Mouse (Mus musculus) kidney, adult 2 months (tissue): Measurements from ENCODE around the gene Lyzl6. TPM values are rescaled to one million over a fixed set of nuclear protein-coding genes. Genes with fewer than 3 reads are reported as not detected.

Source experiments
- DNase-seq: peaks from one replicate; pipeline ENCODE4 v3.0.0; 2021
- H3K27ac ChIP-seq: fragments of 200-500 bp; 2 replicates; pipeline ENCODE4 v1.5.1; 2012; ENCODE audit warnings: low read depth, low read length, control low read depth, inconsistent platforms; ENCODE audit not compliant: insufficient read depth
- H3K27me3 ChIP-seq: fragments of 200-500 bp; replicated peaks from 2 replicates; pipeline ENCODE4 v1.6.1; 2012; ENCODE audit warnings: mild to moderate bottlenecking, moderate library complexity, low read length, inconsistent platforms; ENCODE audit not compliant: control insufficient read depth, insufficient read depth
- H3K36me3 ChIP-seq: fragments of 200-500 bp; 2 replicates; pipeline ENCODE4 v1.6.1; 2012; ENCODE audit warnings: mild to moderate bottlenecking, moderate library complexity, low read length, inconsistent platforms; ENCODE audit not compliant: control insufficient read depth, insufficient read depth
- H3K4me1 ChIP-seq: fragments of 200-500 bp; 2 replicates; pipeline ENCODE4 v1.6.1; 2011; ENCODE audit warnings: low read length; ENCODE audit not compliant: control insufficient read depth, insufficient read depth
- H3K4me3 ChIP-seq: fragments of 200-500 bp; 2 replicates; pipeline ENCODE4 v1.5.1; 2011; ENCODE audit warnings: mild to moderate bottlenecking, low read depth, low read length, control low read depth; ENCODE audit not compliant: insufficient read depth
- CTCF ChIP-seq: fragments of 200-500 bp; conservative IDR thresholded peaks from 2 replicates; pipeline ENCODE4 v1.5.1; 2011; ENCODE audit warnings: low read depth, mild to moderate bottlenecking, control low read depth, low read length, moderate library complexity, mixed read lengths; ENCODE audit not compliant: insufficient read depth, insufficient read length
- POLR2A ChIP-seq: fragments of 200-500 bp; IDR thresholded peaks from one replicate; pipeline ENCODE4 v1.6.1; 2011; ENCODE audit warnings: low read depth, low read length, control low read depth
- WGBS: fragments of 180-500 bp; shearing (Covaris S2); methylation state at CpG from one replicate; pipeline ENCODE4 v1.1.7; 2018; 5-methylcytosine and 5-hydroxymethylcytosine counted together
- polyA plus RNA-seq: library from polyadenylated mRNA; depleted of rRNA; stranded (reverse); fragments of >200 nt; gene quantifications from 2 replicates; pipeline ENCODE4 v1.2.3, GENCODE M21; 2012; rRNA removed

Lyzl6 gene
- polyA plus RNA-seq, 1 experiment, result not detected

- no peaks in the 10 kb centered on the region for H3K36me3 ChIP-seq
- DNase-seq, result no peak
- no peak for TF ChIP-seq POLR2A
- TF ChIP-seq CTCF, result no peak
- H3K27ac ChIP-seq, result no peak within 1 kb of the TSS
- H3K27me3 ChIP-seq, result no peaks in the 10 kb centered on the region; the same call in 1 of the 2 replicates
- no peaks in the 10 kb centered on the region for H3K4me1 ChIP-seq
- no peak within 1 kb of the TSS for H3K4me3 ChIP-seq
- WGBS, result 81% methylated on average over 9 of the region's 9 CpGs
Measured at GRCm38 (mm10) chr11:103621040-103621439, 17.6 kb downstream of the Lyzl6 start, which contains the start of gene Gm884. Gm884 (minus strand) TSS chr11:103621140.

GRCm38 (mm10) chr11:103610772-103611171 lies 27.9 kb downstream of the Lyzl6 start:
- WGBS, result 91% methylated on average over 2 of the region's 2 CpGs
- no peak overlapping the region for H3K4me3 ChIP-seq
- no peaks in the 10 kb centered on the region for H3K4me1 ChIP-seq
- TF ChIP-seq CTCF (no peak), POLR2A (no peak)
- peaks cover 1% of the 10 kb centered on the region; the same call in 1 of the 2 replicates for H3K27me3 ChIP-seq
- H3K36me3 ChIP-seq, result no peaks in the 10 kb centered on the region
- H3K27ac ChIP-seq, result no peak overlapping the region
- DNase-seq, result no peak

GRCm38 (mm10) chr11:103606611-103607010 lies 32.1 kb downstream of the Lyzl6 start:
- DNase-seq, result no peak
- Histone ChIP-seq H3K4me3 (no peak overlapping the region), H3K27ac (no peak overlapping the region), H3K36me3 (no peaks in the 10 kb centered on the region), H3K4me1 (no peaks in the 10 kb centered on the region), H3K27me3 (no peaks in the 10 kb centered on the region)
- no peak for TF ChIP-seq POLR2A
- no peak for TF ChIP-seq CTCF
- 56% methylated on average over 5 of the region's 5 CpGs for WGBS

Other genes starting within 250 kb of the Lyzl6 start
- 21.9 and 24.0 TPM in 2 replicates for gene Plekhm1, start 226.2 kb downstream of the Lyzl6 start, polyA plus RNA-seq
- not detected in 2 replicates for gene Lrrc37a, start 134.3 kb downstream of the Lyzl6 start, polyA plus RNA-seq
- not detected in 2 replicates for gene Gm884, start 17.8 kb downstream of the Lyzl6 start, polyA plus RNA-seq
- gene Rprml, start 10.7 kb upstream of the Lyzl6 start, polyA plus RNA-seq, result 0.12 TPM in 1 of 2 replicates, not detected in the other
- gene Gosr2, start 59.0 kb upstream of the Lyzl6 start, polyA plus RNA-seq, result 94.2 and 101 TPM in 2 replicates
- gene Wnt9b, start 110.9 kb upstream of the Lyzl6 start, polyA plus RNA-seq, result 2.7 and 3.5 TPM in 2 replicates
- not detected in 2 replicates for gene Wnt3, start 135.3 kb upstream of the Lyzl6 start, polyA plus RNA-seq